Mouse (Mus musculus) left cerebral cortex, postnatal 14 days (tissue): ENCODE results near the gene Ggta1. TPM values are rescaled to one million over a fixed set of nuclear protein-coding genes. Genes with fewer than 3 reads are reported as not detected.

ENCODE experiments used
- DNase-seq, 2 experiments: peaks; one replicate each; pipeline ENCODE4 v3.0.0; 2021 to 2022; ENCODE audit warnings: low spot score in 2 of 2, mixed read lengths in 1 of 2
- intact Hi-C: fragments of 180-260 bp; cut with DNase I; formaldehyde crosslinking; loops from one replicate; pipeline ENCODE4 v1.15.1; 2025
- total RNA-seq, 2 experiments: library from RNA; stranded (reverse); gene quantifications; 2 replicates each; pipeline ENCODE4 v1.2.3; 2021

The Ggta1 gene
- total RNA-seq, 2 experiments from 2014 or later: 2.9 to 3.5 TPM

DNA sequence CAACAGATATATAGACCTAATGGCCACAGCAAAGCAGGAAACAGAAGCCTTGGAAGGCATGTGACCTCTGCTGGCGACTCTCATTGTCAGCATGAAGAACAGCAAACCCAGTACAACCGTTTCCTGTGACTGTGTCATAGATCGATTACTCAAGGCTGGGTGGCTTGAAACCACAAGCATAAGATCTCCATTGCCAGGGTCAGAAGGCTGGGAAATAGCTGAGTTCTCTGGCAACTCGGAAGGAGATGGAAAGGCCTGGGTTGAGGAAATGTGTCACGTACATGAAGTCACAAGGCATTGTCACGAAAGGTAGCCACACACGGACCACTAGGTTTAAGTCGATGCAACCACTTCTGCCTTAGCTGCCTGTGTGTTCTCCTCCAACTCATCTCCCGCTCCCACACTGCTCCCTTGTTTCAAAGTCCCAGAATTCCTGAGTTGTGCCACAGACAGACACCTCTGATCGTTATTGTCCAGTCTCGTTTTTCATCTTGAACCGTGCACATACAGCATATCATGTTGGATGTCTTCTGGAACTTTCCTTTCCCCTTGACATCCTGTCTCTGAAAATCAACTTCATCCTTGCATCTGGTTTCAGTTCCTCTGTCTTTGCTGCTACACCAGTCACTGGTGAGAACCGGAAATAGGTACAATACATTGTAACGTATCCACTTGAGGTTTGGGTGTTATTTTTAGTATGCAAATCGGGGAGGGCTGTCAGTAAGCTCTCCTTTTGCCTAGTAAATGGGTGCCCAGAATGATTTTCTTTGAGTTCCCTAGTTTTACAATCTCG is 32.7 kb upstream of the Ggta1 start:
- DNase-seq: no peak

DNA sequence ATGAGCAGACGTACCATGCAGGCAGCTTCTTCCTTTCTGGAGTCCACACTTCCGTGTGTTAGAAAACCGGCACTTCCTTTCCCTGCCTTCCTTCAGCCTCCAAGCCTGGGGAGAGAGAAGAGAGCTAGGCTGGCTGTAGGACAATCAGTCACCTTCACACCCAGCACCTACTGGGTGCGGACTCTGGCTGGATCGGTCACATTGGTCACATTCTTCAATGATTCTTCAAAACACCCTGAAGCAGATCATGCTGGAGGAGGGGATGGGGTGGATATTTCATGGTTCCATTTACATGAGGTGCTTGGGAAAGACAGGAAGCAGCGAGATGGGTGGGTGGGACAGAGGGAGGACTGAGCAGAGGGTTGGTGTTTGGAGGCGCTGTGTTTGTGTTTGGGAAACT is 30.5 kb upstream of the Ggta1 start:
- intact Hi-C loops: no loop called here
- DNase-seq: no peak

More for the DNA sequence above, 32.7 kb upstream of the Ggta1 start:
- intact Hi-C loops: no loop called here

DNA sequence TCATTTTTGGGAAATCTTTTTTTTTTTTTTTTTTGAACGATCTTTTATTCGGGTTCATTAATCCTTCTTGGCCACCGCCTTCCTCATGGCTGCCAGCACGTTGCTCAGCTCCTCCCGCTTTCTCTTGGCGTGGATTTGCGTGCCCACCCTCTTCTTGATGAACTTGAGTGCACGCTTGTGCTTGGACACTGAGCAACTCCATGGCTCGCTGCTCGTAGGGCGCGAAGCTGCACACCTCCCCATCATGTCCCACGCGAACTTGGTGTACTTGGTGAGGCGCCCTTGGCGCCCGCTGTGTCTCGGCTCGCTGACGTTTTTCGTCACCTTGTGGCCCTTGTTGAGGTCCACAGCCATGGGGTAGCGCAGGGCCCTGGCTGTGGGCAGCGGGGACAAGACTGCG is 28.1 kb upstream of the Ggta1 start:
- intact Hi-C loops: no loop called here
- no peak for DNase-seq

DNA sequence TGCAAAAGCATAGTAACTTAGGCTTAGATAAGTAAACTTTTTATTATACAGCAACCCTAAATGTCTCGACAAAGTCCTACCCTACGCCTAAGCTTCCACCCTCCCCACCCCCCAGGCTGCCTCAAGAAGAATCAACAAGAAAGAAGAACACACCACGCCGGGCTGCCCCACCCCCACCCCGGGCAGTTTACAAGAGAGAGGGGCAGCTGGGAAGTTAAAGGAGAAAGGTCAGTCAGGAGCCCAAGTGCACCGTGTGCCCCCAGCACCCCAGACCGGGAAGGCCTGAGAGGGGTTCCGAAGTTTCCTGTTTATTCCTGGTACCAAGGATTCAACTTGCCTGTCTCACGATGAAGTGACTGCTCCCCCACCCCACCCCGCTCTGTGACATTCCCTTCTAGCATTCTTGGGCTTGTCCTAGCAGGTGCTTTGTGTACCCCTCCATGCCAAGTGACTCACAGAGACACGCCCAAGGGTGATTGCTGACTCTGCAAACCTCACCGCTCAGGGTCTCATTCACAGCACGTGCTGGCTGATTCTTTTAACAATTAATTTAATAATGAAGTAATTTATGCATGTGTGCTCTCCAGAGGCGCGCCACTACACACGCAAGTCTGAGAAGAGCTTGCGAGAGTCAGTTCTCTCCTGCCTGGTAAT is 27.6 kb upstream of the Ggta1 start:
- intact Hi-C loops: no loop called here
- DNase-seq: no peak

DNA sequence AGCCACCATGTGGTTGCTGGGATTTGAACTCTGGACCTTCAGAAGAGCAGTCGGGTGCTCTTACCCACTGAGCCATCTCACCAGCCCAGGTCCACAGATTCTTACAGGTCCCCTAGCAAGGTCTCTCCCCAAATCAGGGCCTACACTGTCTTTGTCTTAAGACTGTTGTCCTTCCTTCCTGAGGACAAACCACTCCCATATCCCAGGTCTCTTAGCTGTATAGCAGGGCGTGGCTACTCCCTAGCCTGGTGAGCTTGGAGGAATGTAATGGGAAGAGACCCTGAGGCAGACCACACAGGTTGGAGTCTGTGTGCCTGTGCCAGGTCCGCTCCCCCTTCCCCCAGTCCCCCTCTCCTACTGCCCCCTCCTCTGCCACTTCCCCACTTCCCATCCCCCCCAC is 24.7 kb upstream of the Ggta1 start:
- intact Hi-C loops: no loop called here
- no peak for DNase-seq

DNA sequence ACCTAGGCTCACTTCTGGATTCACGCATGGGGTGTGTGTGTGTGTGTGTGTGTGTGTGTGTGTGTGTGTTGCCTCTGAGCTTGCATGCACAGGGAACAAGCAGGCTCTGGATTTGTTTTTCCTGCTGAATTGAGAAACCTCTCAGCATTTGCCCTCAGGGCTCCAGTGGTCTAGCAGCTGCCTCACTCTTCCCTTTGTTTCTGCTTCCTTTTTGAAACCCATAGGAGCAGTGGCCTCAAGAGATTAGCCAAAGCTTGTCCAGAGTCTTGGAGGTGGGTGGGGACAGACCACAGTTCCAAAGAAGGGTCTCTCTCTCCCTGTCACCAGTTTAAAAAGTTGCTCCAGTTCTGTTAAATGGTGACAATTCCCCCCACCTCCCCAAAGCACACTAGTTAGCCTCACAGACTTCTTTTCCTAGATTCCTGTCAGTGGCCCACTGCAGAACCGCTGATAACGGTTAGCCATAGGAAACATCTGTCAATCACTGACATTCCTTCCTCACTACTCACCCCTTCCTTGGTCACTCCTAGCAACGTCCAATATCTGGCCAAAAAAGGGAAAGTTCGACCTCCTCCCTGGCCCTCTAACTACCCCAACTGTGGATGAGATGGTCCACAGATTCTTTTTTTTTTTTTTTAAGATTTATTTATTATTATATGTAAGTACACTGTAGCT is 24.1 kb upstream of the Ggta1 start:
- intact Hi-C loops: no loop called here
- DNase-seq: no peak

DNA sequence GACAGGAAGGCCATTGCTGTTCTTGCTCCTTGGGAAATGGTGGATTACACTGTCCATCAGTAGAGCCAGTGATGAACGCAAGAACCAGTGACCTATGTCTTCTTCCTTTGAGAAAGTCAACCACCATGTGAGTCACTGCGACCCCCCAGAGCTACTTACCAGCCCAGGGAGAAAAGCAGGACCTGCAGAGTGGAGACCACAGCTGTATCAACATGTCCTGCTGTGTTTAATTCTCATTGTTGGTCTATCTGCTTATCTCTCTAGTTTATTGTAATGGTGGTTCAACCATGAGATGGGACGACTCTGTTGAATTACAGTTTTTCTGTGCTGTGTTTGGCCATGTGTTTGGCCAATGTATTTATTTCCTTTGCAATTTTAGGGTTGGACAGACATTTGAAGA is 21.1 kb upstream of the Ggta1 start:
- DNase-seq: no peak
- intact Hi-C loops: no loop called here

DNA sequence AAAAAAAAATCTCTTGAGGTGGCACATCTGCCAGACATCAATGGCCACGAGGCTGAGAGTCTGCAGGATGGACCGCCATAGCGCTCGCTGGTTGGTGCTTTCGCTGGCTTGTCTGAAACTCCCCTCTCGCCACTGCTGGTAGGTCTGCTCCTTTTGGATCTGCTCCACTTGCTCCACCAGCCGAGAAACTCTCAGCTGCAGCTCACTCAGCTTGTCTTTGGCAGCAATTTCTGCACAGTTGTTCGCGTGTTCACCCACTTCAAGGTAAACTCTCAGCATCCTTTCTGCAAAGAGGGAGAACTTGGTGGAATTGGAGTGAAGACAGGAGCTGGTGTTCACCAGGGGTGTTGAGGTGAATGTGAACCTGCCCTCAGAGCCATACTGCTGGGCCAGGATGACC is 20.4 kb upstream of the Ggta1 start:
- DNase-seq: peak; percentile 32 to 49
- intact Hi-C loops: no loop called here

DNA sequence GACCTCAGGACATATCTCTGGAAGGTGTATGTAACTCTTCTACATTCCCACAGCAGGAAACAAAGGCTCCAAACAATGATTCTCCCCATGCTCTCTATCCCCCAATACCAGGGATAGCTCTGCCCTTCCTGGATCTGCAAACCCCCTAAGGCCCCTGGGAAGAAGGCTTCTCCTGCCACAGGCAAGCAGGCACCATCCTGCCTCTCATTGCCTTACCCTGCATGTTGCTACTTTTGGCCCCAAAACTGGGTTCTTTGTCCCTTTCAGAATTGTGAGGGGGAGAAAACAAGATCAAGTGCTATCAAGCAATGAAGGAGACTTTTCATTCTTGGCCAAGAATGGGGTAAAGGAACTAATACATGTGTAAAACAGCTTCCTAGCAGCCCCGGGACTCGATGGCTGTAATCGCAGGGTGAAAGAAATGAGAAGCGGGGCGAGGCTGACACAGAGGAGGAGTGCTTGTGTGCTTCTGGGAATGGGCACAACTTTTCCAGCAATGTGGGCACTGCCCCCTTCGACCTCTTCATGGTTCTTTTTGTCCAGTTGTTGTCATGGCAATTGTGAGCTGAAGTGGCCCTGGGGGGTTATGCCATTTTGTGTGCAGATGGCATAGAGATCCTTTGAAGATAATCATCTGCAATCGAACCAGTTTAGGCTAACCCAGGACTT is 18.4 kb upstream of the Ggta1 start:
- no peak for DNase-seq
- intact Hi-C loops: no loop called here

DNA sequence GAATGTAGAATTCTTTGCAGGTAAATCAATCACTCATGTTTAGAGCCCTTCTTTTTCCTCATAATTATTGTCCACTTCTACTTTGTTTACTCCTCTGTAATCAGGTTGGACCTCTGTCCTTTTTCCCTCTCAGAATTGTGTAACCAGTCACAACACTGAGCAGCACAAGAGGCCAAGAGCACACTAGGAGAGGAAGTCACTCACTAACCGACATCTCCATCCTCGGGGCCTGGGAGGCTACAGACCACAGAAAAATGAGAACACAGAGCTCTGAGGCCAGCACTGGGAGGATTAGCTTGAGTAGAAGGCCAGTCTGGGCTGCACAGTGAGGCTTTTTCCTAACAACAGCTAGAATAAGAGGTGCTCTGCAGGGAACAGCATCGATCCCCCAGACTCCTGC is 17.0 kb upstream of the Ggta1 start:
- intact Hi-C loops: no loop called here
- no peak for DNase-seq

DNA sequence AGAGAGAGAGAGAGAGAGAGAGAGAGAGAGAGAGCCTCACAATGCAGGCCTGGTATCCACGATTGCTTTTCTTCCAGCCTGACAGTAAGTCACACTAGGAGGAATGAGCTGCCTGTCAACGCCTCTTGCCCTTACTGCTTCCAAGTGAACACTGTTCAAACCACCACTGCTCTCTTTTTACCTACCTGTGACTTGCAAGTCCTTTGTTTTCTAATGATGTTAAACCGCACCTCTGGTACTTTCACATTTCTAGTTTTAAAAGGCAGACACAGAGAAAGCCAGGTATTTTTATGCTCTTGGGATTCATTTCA is 15.7 kb upstream of the Ggta1 start:
- DNase-seq: no peak
- intact Hi-C loops: no loop called here

DNA sequence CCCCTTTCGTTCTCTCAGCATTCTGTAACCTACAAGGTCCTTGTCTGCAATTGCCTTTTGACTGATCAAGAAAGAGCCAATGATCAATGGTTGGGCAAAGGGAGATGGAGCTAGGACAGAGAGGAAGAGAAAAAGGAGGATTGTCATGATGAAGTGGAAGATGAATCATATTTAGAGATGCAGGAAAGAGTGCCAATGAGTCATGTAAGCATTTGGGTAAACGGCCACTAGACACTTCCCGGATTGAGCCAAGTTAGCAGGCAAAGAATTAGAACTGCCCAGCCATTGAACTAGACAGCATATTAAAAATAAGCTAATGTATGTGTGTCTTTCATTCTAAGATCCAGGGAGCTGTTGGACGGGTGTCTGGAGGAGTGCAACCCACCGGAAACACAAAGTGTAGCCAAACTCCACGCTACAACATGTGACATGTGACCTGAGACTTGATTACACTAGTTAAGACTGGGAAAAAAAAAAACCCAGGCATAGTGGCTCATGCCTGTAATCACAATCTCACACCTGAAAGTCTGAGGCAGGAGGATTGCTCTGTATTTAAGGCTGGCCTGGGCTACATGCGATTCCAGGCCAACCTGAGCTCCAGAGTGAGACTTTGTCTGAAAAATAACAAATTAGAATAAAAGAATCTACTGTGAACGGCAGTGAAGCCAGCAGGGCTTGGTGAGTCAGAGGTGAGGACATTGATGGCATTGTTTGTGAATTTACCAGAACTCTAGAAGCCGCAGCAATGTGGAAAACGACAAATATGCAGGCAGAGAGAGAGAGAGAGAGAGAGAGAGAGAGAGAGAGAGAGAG is 15.2 kb upstream of the Ggta1 start:
- DNase-seq: no peak
- intact Hi-C loops: no loop called here

DNA sequence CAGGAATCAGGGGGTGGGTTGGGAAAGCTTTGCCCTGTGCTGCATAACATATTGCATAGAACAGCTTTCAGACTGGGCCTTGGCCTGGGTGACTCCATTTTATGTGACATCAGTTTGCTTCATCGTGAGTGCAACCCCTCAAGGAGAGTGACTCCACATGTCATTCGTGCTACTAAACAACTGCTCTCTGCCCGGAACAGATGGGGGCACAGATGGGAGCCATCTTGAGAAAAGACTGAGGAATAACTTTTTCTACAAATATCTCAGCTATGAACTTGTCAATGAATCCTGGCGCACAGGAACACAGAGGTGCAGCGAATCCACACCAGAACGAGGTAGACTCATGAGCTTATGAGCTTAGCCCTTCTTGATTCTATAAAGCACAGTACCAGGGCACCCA is 14.3 kb upstream of the Ggta1 start:
- intact Hi-C loops: no loop called here
- no peak for DNase-seq

DNA sequence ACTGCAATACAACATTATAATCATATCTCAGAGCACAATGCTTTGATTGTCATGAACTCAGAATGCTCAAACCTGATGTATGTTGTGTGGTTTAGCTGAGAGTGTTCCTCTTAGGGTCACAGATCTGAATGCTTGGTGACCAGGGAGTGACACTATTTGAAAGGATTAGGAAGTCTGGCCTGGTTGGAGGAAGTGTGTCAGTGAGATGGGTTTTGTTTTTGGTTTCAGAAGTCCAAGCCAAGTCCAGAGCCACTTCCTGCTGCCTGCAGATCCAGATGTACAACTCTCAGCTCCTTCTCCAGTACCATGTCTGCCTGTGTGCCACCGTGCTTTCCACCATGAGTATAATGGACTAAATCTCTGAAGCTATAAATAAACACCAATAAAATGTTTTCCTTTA is 11.9 kb upstream of the Ggta1 start:
- intact Hi-C loops: no loop called here

DNA sequence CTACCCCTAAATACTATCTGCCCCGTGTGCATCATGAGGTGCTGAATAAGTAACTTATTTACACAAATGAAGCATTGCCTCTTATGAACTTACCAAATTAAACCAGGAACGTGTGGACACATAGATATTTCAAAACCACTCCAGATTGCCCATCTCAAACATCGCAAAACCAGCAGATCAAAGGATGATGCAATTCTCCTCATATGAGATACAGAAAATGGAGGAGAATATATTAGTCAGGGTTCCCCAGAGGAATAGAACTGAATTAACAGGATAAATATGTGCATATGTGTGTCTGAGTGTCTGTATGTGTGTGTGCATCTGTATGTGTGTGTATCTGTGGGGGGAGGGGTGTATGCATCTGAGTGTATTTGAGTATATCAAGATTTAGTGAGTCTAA is 6.2 kb upstream of the Ggta1 start:
- intact Hi-C loops: no loop called here
- no peak for DNase-seq

More for the DNA sequence above, 11.9 kb upstream of the Ggta1 start:
- no peak for DNase-seq

DNA sequence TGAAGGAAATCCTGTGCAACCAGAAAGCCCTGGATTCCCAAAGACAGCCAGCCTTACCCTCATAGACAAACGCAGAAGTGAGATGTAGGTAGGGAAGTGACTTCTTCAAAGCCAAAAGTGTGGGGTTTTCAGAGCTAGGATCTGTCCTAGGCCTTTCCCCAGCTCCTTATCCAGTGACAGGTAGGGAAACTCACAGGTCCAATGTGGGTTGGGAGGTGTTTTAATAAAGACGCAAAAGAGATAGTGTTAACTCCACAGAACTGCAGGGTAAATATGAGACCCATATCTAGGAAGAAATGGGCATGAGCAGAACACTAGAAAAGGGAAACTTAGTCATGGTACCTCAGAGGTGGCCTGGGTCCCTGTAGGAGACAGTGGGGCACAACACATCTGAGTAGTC is 5.2 kb upstream of the Ggta1 start:
- DNase-seq: no peak
- intact Hi-C loops: no loop called here

DNA sequence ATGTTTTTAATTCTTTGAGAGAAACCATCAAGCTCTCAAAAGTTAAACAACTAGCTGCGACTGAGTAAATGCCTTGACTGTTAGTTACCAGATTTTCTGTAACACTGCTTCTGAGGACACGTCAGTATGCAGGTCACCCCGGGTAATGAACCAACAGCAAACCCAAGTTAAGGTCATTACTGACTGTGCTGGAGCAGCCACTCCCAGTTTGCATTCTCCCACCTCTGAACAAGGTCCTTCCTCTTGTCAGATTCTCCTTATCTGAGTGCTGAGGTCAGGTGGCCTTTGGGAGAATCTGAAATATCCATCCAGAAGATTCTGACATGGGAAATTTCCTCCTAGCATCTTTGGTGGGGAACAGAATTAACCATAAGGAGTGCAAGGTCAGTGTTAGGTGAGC is 4.8 kb upstream of the Ggta1 start:
- intact Hi-C loops: no loop called here
- DNase-seq: no peak

DNA sequence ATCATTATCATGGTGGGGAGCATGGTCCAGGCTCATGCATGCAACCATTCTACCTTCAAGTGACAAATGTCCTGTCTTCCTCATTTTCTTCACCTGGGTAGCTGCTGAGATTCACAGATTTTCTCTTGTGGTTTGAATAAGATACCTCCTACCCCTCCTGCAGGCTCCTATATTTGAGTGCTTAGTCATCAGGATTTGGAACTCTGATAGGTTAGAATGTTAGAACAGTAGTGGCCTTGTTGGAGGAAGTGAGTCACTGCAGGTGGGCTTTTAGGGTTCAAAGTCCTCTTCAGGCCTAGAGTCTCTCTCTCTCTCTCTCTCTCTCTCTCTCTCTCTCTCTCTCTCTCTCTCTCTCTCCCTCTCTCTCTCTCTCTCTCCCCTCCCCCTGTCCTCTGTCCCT is 2.6 kb upstream of the Ggta1 start:
- intact Hi-C loops: no loop called here

DNA sequence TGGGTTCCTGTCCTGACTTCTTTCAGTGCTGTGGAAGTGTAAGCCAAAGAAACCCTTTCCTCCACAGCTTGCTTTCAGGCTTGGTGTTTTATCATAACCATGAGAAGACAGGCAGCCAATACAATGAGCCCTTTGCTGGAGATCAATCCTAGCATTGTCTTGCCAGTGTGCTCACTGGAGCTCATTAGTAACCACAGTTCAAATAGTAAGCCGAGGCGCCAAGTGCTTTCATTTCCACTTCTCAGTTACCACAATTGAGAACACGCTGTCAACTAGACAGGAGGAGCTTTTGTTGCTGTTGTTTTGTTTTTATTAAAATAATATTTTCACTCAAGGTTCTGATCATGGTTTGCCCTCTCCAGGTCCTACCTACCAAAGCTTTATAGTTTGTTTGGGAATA is 1.5 kb upstream of the Ggta1 start:
- intact Hi-C loops: no loop called here
- DNase-seq: no peak

More for the DNA sequence above, 2.6 kb upstream of the Ggta1 start:
- DNase-seq: no peak

DNA sequence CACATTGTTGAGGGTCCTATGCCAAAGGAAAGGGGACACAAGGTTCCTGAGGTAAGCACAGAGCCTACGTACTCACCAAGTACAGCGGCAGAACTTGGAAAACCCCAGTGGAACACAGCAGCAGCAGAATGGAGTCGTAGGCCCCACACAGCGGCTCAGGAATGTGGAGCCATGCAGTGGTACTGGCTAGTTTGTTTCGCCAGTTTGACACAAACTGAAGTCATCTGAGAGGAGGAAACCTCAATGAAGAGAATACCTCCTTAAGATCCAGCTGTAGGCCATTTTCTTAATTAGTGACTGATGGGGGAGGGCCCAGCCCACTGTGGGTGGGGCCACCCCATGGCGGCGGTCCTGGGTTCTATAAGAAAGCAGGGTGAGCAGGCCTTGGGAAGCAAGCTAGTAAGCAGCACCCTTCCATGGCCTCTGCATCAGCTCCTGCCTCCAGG is 1.1 kb upstream of the Ggta1 start:
- intact Hi-C loops: no loop called here
- no peak for DNase-seq
